Mouse (Mus musculus) thymus, postnatal 14 days (tissue): ENCODE measurements around the gene Fpr-rs7.

Experiments
- DNase-seq: peaks from one replicate; pipeline ENCODE4 v3.0.0; 2021

The Fpr-rs7 gene

GRCm38 (mm10) chr17:20114126-20114525, at the start of gene Fpr-rs7:
Gene Fpr-rs7, minus strand, starts transcription at chr17:20114226.
- no peak for DNase-seq

GRCm38 (mm10) chr17:20074090-20074489, 39.9 kb downstream of the Fpr-rs7 start:
- no peak for DNase-seq

DNA sequence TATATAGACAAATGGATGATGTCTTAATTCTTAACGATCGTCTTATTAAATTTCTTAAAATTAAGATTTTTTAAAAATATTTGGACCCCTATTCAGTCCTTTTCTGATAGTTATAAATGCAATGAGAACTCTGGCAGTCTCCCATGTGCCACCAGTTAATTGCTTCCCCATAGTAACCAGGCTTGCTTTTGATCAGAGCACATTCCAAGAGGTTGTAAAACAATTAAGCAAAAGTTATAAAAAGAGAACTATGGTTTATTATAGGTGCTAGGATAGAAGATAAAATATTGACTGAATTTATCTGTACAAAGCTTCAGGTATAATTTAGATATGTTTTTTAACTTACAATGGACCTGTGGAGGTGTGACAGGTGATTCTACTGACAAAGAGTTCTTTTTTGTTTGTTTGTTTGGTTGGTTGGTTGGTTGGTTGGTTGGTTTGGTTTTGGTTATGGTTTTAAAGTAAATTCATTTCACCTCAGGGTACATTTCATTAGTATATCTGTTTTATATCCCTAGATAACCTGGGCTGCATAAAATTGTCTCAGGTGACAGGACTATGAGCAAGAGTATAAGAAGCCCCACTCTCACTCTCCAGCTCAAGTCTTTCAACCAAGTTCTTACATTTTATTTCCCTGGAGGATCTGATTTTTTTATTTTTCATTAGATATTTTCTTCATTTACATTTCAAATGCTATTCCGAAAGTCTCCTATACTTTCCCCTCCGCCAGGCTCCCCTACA, 42.2 kb downstream of the Fpr-rs7 start:
- DNase-seq, result no peak
